Mouse (Mus musculus): Measurements from ENCODE around the gene Cxcl14.

Cxcl14 gene

DNA sequence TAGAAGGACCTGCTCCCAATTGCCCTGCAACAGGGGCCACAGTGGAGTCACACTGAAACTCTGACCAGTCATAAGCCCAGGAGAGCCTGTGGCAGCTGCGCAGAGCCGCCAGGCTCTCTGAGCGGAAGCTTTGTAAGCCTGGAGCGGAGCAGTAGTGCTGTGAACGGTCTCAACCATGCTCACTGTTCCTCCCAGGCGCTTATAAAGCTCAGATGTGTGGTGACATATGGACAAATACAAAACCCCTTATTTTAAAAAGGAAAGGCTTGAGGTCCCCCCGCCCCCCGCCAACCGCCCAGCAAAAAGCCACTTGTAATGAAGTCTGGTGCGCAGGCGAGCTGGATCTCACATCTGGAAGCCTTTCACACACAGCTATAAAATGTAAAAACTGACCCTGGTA lies 7.1 kb downstream of the Cxcl14 start:
- no peak for DNase-seq

DNA sequence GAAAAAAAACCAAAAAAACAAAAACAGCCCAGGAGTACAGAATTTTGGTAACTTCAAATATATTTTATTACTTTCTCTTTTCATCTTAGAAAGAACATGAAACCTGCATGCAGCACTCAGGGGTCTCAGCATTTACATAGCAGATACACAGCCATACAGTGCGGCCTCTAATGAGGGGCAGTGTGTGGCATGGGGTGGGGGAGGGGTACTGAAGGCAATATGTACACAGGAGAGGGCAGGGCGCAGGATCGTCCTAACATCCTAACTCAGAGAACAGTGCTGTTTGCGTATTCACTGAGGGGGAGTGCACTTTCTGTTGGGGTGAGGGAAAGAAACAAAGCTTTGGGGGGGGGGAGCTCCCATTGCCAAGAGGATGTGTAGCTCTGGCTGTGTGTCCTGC lies 7.8 kb downstream of the Cxcl14 start:
- no peak for DNase-seq

DNA sequence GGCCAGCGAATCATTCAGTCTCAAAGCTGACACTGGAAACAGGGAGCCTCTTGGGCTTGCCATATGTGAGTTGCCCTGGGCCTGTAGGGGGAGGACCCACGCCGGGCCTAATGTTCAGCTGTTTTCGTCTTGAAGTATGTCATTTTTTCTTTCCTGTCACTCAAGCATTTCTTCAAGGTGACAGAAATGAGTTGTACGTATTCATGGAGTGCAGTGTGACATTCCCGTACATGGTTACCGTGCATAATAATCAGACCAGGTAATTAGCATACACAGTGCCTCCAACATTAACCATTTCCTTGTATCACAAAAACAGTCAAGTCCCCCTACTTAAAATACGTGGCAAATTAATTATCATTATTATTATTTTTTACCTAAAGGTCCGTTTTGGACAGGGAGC lies 9.3 kb downstream of the Cxcl14 start:
- DNase-seq = no peak

DNA sequence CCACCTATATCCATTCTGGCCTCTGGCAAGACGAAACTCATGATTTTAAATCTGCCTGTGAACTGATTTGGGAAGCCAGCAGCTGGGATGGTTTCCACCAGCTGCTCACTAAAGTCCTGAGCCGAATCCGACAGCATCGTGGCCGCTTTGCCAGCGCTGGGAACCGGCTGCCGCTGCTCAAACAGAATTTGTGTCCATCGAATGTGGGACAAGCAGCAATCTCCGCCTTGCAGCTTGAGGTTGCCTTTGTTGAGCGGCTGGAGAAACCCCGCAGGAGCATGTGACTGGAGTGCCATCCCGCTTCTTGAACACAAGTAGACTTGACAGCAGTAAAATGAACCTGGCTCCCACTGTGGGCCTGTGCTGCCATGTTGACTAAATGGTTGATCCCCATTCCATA lies 13.0 kb downstream of the Cxcl14 start:
- no peak for DNase-seq

DNA sequence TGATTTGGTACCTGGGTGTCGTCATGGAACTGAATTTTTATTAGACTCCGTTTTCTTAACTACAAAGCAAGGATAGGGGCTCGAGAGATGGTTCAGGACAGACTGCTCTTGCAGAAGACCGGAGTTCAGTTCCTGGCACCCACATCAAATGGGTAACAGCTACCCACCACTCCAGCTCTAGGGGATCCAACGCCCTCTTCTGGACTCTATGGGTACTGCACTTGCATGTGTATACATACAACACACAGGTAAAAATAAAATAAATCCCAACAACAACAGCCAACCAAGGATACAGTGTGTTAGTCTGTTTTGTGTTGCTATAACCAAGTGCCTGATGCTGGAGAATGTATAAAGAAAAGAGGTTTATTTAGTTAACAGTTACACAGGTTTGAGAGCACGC lies 16.0 kb downstream of the Cxcl14 start:
- peak in 1 of 2 experiments; percentile 9 for DNase-seq

DNA sequence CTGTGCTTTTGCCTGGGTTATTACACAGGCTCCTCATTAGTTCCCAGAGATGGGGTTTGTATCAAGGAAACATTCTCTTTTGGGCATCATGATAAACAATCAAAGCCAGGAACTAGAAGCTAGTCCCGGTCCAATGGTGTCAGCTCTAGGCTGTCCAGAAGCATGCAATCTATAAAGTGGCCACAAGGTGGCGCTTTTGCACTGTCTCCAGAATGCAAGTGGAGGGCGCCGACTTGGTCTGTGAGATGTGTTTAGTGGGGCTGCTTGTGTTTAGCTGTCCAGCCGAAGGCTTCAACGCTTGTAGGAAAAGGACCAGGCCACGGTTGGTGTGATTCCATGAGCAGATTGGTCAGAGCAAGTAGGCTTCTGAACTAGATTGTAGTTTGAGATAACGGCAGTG lies 16.9 kb downstream of the Cxcl14 start:
- peak; percentile 58 to 60 for DNase-seq

DNA sequence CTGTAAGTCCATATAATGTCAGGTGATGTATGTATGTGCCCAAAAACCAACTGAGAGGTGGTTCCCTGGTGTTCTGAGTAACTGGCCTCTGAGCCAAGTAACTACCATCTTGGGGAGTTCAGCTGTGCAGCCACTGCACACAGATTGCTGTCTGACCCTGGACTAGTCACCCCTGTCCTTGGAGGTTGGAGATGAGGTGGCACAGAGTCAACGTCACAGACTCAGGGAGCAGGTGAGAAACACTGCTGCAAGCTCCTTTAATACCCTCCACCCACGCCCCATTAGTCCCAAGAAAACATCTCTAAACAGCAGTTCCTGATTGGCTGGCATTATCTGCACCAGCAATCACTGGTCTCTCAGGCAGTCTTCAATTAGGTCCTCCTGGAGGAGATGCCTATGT lies 21.2 kb downstream of the Cxcl14 start:
- DNase-seq = no peak

DNA sequence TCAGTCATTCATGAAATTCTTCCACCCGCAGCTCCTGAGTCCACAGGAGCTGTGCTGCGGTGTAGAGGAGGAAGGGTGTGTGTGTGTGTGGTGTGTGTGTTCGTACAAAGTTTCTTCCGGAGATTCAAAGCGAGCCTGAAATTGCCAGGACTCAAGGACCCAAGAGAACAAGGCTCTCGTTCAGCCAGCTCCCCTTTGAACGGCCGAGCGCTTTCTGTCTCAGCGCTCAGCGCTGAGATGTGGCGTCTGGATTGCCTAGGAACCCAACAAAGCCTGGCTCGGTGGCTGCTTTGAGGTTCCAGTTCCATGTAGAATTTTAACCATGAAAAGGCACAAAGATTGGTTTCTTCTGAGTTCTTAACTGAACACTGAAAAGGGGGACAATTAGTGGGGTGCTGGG lies 26.2 kb downstream of the Cxcl14 start:
- no peak for DNase-seq

DNA sequence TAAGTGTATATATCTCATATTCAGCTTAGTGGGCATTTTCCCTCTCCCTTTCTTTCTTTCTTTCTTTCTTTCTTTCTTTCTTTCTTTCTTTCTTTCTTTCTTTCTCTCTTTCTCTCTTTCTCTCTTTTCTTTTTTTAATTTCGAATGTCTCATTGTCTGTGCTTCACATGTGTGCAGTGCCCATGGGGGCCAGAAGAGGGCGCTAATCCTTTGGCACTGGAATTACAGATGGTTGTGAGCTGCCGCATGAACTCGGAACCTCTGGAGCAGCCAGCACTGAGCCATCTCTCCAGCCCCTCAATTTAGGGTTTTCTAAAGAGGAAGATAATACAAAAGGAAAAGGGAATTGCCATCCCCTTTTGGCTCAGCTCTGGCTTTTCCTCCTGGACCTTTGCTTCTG lies 29.0 kb downstream of the Cxcl14 start:
- DNase-seq = no peak

DNA sequence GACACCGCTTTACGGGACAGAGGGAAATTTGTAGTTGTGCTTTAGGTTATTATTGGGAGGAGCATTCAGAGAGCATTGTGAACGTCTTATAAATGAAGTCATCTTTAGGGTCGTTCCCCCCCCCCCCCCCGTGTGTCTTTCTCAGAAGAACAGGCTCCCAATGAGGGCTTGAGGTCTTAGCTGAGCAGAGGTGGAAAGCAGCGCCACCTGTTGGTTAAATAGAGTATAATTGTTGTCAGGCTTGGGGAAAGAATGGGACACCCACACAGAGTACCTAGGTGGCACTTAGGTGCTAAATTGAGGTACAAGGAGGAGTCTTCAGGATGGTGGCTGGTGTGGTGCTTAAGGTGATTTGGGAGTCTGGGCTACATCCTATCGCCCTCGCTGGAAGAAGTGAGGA lies 29.9 kb downstream of the Cxcl14 start:
- peak; percentile 15 to 17 for DNase-seq

DNA sequence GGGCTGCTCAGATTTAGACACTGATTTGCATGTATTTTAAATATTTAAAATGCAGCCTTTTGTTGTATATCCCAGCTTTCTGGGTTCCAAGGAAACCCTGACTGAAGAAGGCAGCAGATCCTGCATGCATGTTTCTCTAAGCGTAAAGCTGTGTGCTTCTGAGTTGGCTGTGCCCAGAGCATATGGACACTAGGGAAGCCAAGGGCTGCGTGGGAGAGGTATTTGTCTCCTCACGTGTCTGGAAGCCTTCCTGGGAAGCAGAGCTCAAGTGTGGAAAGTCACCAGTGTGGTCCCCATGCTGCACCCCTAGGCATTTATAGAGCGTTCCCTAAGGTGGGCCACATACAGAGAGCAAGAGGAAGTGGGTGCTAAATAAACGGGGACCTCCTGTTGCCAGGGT lies 30.7 kb downstream of the Cxcl14 start:
- no peak for DNase-seq

DNA sequence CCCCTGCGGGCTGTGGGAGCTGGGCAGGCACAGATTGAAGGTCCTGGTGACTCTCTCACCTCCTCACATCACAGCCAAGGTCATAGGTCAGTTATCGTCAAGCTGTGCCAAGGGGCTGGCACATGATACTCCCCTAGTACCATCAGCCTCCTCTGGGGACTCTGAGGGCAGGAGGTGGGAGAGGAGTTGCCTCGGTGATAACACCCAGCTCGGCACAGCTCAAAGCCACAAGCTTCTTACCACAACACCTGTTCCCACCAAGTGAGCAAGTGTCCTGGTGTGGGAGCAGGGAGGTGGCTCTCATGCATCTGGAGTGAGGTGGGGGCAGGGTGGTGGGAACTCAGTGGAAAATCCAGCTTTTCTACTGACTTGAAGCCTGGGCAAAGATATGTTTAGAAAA lies 34.1 kb downstream of the Cxcl14 start:
- no peak for DNase-seq

DNA sequence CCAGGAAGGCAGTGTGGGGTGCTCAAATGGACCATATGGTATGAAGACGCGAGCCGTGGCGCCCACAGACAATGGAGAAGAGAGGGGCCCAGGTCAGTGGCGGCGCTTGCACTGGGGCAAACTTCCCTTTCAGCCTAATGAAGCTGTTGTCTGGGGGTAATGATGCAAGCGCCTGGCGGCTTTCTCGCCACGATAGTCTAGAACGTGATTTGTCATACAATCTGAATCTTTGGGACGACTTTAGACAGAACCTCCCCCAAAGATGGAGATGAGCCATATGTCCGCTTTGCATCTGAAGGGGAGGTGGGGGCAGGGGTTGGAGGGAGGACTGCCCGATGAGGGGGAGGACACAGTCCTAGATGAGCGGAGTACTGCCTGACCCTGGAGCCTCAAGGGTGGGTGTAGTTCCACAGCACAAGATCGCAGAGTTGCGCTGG lies 36.0 kb downstream of the Cxcl14 start:
- no peak for DNase-seq

DNA sequence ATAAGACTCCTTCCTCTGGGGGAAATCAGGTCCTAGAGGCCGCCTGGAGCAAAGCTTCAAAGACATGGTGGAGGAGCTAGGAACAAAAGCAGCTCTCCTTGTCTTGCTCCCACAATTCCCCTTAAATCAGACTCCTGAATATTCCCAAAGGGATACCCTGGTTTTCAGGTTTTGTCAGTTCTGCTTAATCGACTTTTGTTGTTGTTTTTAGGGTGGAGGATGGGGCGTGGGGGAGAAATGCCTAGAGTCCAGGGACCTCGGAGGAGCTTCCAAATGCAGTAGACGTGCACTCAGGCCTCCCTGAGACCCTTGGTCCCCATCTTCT lies 36.5 kb downstream of the Cxcl14 start:
- DNase-seq = no peak

DNA sequence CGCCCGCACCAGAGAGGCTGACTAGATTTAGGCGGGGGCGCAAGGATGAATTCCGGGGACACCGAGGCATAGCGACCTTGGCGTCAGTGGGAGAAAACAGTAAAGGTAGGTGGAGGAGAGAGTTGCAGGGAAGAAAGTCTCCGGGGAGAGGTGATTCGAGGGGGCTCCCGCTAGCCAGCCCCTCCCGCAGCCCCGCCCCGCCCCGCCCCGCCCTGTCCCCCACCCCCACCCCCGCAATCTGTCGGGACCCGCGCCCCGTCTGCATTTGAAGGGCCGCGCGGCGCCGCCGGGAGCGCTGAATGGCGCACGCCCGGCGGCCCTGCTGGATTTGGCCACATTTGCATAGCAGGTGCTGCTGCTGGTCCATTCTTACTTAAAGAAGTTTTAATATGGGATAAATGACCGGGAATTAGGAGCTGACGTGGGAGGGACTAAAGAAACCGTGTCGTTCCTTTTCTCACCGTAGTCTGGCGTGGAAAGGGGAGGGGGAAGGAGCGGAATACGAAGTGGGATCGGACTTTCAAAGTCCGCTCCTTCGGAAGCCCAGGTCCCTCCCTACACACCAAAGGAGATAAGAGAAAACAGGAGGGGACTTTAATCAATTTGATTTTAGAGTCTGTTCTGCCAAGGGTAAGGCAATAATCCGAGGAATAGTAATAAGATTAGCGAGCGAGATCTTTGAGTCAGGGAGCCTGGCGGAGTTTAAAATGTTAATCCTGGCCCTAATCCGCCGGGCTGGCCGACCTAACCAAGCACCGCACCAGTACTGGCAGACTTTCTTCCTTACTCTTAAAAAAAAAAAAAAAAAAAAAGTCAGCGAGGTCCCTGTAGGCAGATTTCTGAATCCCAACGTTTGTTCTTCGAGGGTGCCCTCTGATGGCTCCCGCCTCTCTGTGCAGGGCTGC lies 37.1 kb downstream of the Cxcl14 start:
- no peak for DNase-seq

DNA sequence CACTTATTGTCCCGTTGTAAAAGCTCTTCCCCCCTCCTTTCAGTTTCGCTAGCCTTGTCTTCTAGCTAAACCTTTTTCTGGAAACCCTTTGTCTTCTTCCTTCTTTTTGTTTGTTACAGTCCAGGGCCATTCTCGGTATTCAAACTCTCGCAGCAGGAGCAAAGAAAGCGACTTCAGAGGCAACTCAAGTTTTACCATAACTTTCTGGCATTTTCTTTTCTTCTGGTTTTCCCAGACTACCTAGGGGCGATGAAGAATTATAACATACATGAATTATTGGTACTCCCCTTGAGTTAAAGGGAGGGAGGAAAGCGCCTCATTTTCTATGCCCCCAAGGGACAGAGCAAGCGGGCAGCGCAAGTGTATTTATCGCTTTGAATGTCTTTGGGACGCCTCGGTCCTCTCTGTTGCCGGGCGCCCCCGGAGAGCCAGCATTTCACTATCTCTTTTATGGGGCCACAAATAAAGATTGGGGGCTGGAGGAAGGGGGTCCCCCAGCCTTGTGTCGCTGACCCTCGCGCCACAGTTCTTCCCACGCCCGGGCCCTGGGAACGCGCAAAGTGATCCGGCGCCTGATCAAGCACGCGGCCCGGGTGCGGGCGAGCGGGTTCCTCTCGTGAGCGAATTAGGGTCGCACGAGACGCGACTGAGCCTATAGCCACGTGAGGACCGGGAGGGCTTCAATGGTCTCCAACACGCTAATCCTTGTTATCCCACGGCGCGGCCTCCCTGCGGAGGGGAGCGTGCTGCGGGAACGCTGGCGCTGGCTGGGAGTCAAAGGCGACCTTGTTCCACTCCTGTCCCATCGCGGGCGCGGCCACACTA lies 37.9 kb downstream of the Cxcl14 start:
- no peak for DNase-seq

DNA sequence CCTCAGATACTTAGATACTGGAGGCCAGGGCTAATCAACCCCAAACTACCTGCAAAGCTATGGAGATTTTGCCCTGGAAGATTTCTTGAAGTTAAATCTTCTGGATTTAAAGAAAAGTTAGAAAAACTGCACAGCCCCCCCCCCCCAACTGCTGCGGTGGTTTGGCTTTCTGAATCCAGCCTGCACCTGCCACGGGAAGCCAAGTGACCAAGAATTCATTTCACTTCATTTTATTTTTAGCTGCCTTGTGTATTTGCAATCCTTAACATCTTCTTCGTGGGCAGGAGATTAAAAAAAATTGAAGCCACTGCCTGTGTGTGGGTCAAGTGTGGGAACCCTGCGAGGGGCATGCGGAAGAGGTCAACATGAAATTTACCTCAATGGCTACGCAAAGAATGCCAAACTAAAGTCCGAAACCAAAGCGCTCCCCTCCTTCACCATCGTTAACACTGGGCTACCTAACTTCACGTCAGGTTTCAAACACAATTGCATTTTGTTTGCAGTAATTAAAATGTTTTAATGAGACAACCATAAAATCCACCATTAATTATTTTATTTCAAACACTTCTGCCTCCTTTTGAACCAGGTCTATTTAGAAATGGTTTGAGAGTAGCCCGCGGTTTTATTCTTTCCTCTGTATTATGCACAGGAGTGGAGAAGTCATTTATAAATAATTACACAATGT lies 38.7 kb downstream of the Cxcl14 start:
- DNase-seq = no peak

DNA sequence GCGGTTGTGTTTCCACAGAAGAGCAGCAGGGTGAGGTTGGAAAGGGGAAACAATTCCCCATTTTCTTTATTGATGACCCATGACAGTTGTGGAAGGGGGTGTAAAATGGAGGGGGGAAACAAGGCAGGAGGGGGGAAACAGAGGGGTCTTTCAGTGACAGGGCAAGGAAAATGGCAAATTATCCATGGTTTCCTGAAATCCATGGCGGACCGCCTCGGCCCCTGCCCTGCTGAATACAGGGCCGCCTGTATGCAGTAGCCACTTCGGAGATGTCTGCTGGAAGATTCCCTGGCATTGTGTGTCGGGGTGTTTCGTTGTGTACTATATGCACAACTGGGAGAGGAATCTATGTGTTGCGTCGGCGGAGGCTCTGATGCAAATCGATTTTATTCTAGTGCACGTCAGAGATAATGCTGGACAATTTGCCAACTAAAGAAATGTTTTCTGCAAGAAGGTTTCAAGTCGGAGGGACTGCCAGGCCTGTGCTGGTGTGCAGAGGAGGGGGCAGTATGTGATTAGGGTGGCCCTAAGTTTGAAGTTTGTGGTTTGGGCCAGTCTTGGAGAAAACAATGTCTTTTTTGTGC lies 39.5 kb downstream of the Cxcl14 start:
- no peak for DNase-seq

DNA sequence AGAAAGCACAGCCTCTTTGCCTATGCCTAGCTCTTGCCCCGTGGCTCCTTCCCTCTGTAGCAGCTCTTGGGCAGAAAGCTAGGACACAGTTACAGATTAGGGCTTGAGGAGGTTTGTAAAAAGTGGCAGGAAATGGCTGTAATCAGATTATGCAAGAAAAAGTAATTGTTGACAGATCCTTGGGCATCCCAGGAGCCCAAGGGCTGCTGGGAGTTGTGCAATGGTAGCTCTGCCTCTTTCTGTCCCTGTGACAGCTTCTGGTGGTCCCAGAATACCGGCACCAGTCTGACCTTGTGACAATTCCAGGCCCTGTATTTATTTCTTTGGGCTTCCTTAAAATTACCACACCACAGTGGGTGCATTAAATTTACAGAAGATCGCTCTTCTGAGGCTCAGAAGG lies 43.0 kb downstream of the Cxcl14 start:
- DNase-seq = no peak

DNA sequence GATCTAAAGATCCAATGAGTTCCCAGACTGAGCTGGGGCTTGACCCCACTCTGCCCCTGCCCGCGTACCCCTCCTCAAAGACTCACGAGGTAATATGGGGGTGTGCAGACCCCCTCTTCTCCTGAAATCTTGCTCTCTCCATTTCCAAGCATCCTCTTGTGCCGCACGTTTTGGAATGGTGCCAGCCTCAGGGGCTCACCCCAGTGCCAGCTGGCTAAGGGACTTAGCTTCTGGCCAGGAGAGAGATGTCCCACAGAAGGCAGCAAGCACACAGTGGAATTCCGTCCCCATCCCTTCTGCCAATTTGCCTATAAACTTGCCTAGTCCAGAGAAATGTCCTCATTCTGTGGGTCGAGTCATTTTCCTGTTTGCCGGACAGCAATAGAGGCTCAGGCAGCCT lies 43.6 kb downstream of the Cxcl14 start:
- DNase-seq = no peak

DNA sequence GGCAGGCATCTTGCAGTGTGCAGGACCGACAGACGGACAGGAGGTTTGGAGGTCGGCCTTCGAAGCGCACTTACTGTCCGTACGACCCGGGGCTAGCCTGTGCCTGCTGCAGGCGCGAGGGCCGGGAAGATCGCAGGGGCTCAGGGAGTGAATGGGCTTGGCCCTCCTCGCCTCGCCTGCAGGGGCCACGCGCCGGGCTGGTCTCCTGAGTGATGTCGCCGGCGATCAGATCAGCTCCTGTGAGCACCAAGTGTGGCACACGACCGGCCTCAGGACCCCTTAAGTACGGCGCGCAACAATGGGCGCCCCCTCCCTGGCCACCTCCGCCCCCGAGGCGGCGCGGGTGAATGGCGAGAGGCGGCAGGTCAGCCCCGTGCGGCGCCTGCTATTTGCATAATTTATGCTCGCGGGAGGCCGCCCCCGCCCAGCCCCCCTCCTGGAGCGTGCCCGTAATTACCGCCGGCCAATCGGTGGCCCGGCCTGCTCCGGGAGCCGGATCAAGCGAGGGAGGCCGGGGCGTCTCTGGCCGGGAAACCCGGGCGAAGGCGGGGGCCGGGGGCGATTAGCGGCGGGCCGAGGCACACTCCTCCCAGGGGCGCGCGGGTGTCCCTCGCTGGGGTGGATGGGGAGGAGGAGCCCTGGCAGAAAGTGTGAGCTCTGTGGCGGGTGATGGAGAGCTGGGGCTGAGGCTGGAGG lies 44.3 kb downstream of the Cxcl14 start, which contains the start of gene Neurog1:
Gene Neurog1, minus strand, starts transcription at position 240 of the 696 bp plus-strand sequence.
- DNase-seq = no peak

DNA sequence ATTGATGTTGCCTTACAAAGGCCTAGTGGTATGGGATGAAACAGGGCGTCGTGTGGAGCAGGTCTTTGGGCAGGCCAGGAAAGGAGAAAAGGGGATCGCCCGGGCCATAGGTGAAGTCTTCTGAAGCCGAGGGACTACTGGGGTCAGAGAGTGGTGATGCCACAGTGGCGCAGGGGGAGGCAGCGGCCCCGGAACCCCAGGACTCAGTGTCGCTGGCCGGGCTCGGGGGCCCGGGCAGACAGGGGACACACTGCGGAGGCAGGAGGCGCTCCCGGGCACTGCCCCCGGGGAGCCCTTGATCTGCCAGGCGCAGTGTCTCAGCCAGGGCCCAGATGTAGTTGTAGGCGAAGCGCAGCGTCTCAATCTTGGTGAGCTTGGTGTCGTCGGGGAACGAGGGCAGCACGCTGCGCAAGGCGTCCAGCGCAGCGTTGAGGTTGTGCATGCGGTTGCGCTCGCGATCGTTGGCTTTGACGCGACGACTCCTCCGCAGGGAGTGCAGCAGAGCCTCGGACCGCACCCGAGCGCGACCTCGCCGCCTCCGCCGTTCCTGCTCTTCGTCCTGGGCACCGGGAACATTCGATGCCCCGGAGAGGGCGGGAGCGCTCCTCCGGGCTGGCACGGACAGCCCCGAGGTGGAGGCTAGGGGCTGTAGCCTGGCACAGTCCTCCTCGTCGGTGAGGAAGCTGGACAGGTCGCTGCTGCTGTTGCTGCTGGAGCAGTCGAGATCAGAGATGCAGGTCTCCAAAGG lies 45.0 kb downstream of the Cxcl14 start:
- no peak for DNase-seq

All from B cell, adult 2 months (primary cell).